ENCODE assay signal across 8 mouse cellular contexts in genomic region chr19:5786441-5787114, GRCm38 (mm10). TPM values are rescaled to one million over a fixed set of nuclear protein-coding genes. Genes with fewer than 3 reads are reported as not detected.
DNase-seq lines count a peak whose midpoint lies in the region; ATAC-seq lines count a peak whose summit lies in the region.

No protein-coding gene starts in this region.

- H3K9ac ChIP-seq in hindbrain, embryonic 15.5 days = no peak overlapping the region

- WGBS in hindbrain, embryonic 15.5 days = 10% methylated on average over 12 of the region's 12 CpGs

- peak; percentile 87 to 90 for DNase-seq in cerebellum, postnatal 4 days (ENCODE audit: low spot score in 2 of 2)
- peak; percentile 91 for DNase-seq in gastrocnemius, adult 18-20 months (ENCODE audit: low spot score)
- DNase-seq in left cerebral cortex, postnatal 10 days (ENCODE audit: extremely low spot score in 1 of 2, low spot score in 2 of 2) = peak; percentile 76 to 85
- DNase-seq in right cerebral cortex, postnatal 10 days (ENCODE audit: low spot score in 2 of 2) = peak; percentile 87 to 91
- DNase-seq in urinary bladder, postnatal 14 days (ENCODE audit: low spot score) = peak; percentile 90

- intact Hi-C loops in left cerebral cortex, postnatal 10 days (cut with DNase I) = loop anchor here (2.0 to 10.0 kb wide), 2 partner anchors 92 to 228 kb away; partner anchors contain the start of gene Capn1

- ATAC-seq in activated CD4-positive, CD25-positive, alpha-beta regulatory T cell, adult 4 months = peak; percentile 72
- peak; percentile 82 for ATAC-seq in hindbrain, embryonic 15.5 days (ENCODE audit: low FRiP score, low read depth)

- no peak overlapping the region for H3K4me2 ChIP-seq in hindbrain, embryonic 15.5 days

- H3K27me3 ChIP-seq in hindbrain, embryonic 15.5 days = no peaks in the 10 kb centered on the region
- no peaks in the 10 kb centered on the region for H3K27me3 ChIP-seq in megakaryocyte, embryonic 14.5 days (replicated peaks)

- H3K4me3 ChIP-seq in hindbrain, embryonic 15.5 days = no peak overlapping the region
- H3K4me3 ChIP-seq in megakaryocyte, embryonic 14.5 days (replicated peaks) = peak overlapping the region; percentile 81

- H3K36me3 ChIP-seq in hindbrain, embryonic 15.5 days = no peaks in the 10 kb centered on the region
- H3K36me3 ChIP-seq in megakaryocyte, embryonic 14.5 days (replicated peaks; ENCODE audit: low read length) = no peaks in the 10 kb centered on the region

- no peaks in the 10 kb centered on the region; the same call in 1 of the 2 replicates for H3K4me1 ChIP-seq in hindbrain, embryonic 15.5 days (replicated peaks)
- H3K4me1 ChIP-seq in megakaryocyte, embryonic 14.5 days = peaks cover 40% of the 10 kb centered on the region

- no peak overlapping the region for H3K27ac ChIP-seq in hindbrain, embryonic 15.5 days (replicated peaks)

- H3K9me3 ChIP-seq in hindbrain, embryonic 15.5 days = no peaks in the 10 kb centered on the region
- no peaks in the 10 kb centered on the region for H3K9me3 ChIP-seq in megakaryocyte, embryonic 14.5 days

RNA-seq across cellular contexts. Expression of gene Scyl1, which starts 15.4 kb away (rescaled TPM):
- polyA plus RNA-seq in activated CD4-positive, CD25-positive, alpha-beta regulatory T cell, adult 4 months (2017; shearing (Covaris generic)) = 10 to 100 TPM in 1 of 2 experiments, 1 to 10 TPM in 1; 8.4 to 16.8 TPM
- 10 to 100 TPM; 70.6 to 74.4 TPM for total RNA-seq in gastrocnemius, adult 18-20 months (2021)
- polyA plus RNA-seq in hindbrain, embryonic 15.5 days (2015; fragmentation: Nextera tagmentation; extraction: Ambion mirVana) = 79.7 and 92.6 TPM in 2 replicates
- total RNA-seq in left cerebral cortex, postnatal 10 days (2021) = 10 to 100 TPM; 79.4 to 82.8 TPM
- polyA plus RNA-seq in megakaryocyte, embryonic 14.5 days (2012; ENCODE audit: insufficient read depth, low replicate concordance) = 30.0 and 71.8 TPM in 2 replicates

RNA-seq across cellular contexts. Expression of gene Ltbp3, which starts 45.9 kb away (rescaled TPM):
- polyA plus RNA-seq in activated CD4-positive, CD25-positive, alpha-beta regulatory T cell, adult 4 months (2017; shearing (Covaris generic)) = not detected
- 10 to 100 TPM; 41.4 to 45.4 TPM for total RNA-seq in gastrocnemius, adult 18-20 months (2021)
- 15.2 and 17.2 TPM in 2 replicates for polyA plus RNA-seq in hindbrain, embryonic 15.5 days (2015; fragmentation: Nextera tagmentation; extraction: Ambion mirVana)
- 10 to 100 TPM; 19.9 to 21.4 TPM for total RNA-seq in left cerebral cortex, postnatal 10 days (2021)
- 1.3 and 7.9 TPM in 2 replicates for polyA plus RNA-seq in megakaryocyte, embryonic 14.5 days (2012; ENCODE audit: insufficient read depth, low replicate concordance)

RNA-seq across cellular contexts. Expression of gene Fam89b, which starts 57.1 kb away (rescaled TPM):
- polyA plus RNA-seq in activated CD4-positive, CD25-positive, alpha-beta regulatory T cell, adult 4 months (2017; shearing (Covaris generic)) = 10 to 100 TPM; 20.1 to 44.7 TPM
- total RNA-seq in gastrocnemius, adult 18-20 months (2021) = 10 to 100 TPM; 20.1 to 21.3 TPM
- 139 and 149 TPM in 2 replicates for polyA plus RNA-seq in hindbrain, embryonic 15.5 days (2015; fragmentation: Nextera tagmentation; extraction: Ambion mirVana)
- 10 to 100 TPM; 46.6 to 47.6 TPM for total RNA-seq in left cerebral cortex, postnatal 10 days (2021)
- polyA plus RNA-seq in megakaryocyte, embryonic 14.5 days (2012; ENCODE audit: insufficient read depth, low replicate concordance) = 84.3 and 173 TPM in 2 replicates
